Mouse (Mus musculus) brain, adult 2 months (tissue): ENCODE data around the gene Cpsf6.

Experiments used
- DNase-seq: peaks from one replicate; pipeline ENCODE4 v3.0.0; 2011; ENCODE audit warnings: low read depth, low spot score

Gene Cpsf6

GRCm38 (mm10) chr10:117379908-117380307 lies at the start of gene Cpsf6:
Gene Cpsf6 (minus strand): TSS chr10:117380015.
- DNase-seq: no peak

- no peak for DNase-seq
Observed at GRCm38 (mm10) chr10:117426615-117426969, 46.8 kb upstream of the Cpsf6 start.

GRCm38 (mm10) chr10:117425907-117426614 lies 46.2 kb upstream of the Cpsf6 start:
- DNase-seq: peak; percentile 81

DNA sequence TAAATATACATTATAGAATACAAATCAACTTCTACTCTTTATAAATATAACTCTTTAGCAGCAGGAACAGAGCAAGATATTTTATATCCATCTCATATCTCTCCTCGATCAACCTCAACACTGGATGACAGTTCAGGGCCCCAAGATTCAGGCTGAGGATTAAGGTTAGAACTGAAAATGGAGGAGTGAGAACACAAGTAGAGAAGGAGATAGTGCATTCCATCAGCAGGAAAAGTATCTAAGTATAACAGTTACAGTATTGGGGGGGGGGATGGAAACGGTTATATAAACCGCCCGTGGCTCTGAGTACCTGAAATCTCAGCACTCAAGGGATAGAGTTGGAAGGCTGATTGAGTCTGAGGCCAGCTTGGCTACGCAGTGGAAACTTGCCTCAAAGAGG lies 45.2 kb upstream of the Cpsf6 start:
- no peak for DNase-seq

DNA sequence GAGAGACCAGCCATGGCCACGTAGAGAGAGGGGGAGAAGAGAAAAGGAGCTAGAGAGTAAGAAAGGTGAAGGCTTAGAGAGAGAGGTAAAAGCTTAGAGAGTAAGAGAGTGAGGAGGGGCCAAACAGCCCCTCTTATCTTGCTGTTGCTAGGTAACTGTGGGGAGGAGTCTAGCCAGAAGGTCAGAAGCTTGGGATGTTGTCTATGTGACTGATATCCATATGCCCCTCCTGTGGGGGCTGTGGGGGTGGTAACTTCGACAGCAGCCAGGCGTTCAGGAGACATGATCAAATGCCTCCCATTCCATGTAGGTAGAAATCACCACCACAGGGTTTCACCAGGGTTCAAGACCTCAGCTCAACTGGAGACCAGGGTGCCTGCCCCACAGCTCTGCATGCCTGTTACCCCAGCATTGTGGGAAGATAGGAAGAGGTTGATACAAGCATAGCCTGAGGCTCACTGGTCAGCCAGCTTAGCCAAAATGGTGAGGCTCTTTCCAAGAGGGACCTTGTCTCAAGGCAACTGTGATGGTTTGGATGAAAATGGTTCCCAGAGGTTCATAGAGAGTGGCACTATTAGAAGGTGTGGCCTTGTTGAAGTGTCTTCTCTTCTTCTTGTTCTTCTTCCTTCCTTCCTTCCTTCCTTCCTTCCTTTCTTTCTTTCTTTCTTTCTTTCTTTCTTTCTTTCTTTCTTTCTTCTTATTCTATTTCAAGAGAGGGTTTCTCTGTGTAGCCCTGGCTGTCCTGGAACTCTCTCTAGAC lies 44.5 kb upstream of the Cpsf6 start:
- DNase-seq: no peak

GRCm38 (mm10) chr10:117423025-117424002 lies 43.5 kb upstream of the Cpsf6 start:
- no peak for DNase-seq

- no peak for DNase-seq
Observed at GRCm38 (mm10) chr10:117422174-117422808, 42.5 kb upstream of the Cpsf6 start.

DNA sequence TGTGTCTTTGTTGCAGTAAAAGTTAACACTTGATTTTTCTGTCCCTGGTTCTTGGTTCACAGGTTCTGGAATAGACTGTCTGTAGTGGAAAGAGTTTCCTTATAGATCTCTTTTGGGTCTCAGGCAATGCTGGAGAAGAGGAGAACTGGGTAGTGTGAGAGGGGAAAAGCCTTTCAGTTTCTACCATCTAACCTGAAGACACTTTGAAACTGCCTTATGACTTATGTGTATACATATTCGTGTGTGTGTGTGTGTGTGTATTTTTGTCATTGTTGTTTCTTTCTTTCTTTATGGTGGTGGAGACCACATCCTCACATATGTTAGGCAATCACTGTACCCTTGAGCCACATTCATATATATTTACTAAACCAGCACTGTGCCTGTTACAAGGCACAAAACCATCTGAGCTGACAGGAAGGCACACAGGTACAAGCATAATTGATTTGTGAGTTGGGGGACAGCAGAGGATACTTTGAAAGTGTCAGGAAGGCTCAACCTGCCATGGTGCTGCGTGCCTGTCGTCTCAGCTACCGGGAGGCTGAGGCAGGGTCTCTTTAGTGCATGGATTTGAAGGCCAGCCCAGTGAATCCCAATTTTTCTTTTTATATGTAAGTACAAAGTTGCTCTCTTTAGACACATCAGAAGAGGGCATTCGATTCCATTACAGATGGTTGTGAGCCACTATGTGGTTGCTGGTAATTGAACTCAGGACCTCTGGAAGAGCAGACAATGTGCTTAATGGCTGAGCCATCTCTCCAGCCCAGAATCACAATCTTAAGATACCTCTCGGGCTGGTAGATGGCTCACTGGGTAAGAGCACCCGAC lies 41.7 kb upstream of the Cpsf6 start:
- DNase-seq: no peak

GRCm38 (mm10) chr10:117420502-117421282 lies 40.9 kb upstream of the Cpsf6 start:
- no peak for DNase-seq

- DNase-seq: no peak
Observed at GRCm38 (mm10) chr10:117419577-117420290, 39.9 kb upstream of the Cpsf6 start.

DNA sequence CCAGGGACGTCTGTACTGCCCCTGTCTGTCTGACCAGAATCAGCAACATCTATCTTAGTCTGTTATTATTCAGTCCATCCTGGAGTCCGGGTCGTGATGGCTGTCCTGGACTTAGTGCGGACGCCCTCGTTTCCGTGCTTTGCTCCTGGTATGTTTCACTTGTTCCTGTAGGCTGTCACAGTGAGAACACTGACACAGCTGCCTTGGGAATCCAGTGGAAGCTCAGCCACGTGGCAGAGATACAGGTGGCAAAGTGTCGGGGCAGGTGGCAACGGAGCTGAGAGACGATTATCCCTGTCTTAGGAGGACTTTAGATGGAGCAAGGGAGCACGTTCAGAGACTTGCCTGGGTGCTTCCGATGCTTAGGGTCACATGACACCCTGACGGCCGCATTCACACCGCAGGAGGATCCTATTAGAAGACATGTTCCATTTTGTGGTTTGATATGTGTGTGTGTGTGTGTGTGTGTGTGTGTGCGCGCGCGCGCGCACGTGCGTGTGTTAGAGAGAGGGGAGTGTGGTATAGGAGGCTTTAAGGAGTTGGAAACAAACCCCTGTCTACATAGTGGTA lies 38.9 kb upstream of the Cpsf6 start:
- peak; percentile 39 for DNase-seq

- DNase-seq: peak; percentile 85
Observed at GRCm38 (mm10) chr10:117417772-117418667, 38.2 kb upstream of the Cpsf6 start.

GRCm38 (mm10) chr10:117417470-117417767 lies 37.6 kb upstream of the Cpsf6 start:
- DNase-seq: no peak

DNA sequence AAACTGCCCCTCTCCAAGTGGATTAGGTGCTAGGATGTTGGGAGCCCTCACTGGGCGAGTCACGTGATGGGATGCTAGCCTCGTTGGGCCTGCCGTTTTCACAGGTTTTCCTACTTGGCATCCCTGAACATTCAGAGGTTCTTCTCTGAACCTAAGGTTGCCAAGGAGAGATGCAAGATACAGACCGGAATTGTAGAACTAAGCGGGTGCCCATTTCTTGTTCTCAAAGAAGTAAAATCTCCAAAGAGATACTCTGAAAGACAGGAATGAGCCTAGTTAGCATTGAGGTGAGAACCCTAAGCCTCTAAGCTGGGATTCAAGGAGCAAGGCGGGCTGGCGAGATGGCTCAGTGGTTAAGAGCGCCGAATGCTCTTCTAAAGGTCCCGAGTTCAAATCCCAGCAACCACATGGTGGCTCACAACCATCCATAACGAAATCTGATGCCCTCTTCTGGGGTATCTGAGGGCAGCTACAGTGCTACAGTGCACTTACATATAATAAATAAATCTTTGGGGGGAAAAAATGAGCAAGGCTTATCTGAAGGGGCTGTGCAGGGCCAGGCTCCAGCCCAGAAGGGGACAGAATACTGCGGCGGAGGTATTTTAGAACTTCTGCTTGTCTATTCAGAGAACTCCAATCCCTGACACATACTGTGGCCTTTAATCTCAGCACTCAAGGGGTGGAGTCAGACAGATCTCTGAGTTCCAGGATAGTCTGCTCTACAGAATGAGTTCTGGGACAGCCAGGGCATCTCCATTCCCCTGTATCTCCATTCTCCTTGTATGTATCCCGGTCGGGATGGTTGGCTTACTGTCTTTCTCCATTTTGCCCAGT lies 37.0 kb upstream of the Cpsf6 start:
- DNase-seq: no peak

DNA sequence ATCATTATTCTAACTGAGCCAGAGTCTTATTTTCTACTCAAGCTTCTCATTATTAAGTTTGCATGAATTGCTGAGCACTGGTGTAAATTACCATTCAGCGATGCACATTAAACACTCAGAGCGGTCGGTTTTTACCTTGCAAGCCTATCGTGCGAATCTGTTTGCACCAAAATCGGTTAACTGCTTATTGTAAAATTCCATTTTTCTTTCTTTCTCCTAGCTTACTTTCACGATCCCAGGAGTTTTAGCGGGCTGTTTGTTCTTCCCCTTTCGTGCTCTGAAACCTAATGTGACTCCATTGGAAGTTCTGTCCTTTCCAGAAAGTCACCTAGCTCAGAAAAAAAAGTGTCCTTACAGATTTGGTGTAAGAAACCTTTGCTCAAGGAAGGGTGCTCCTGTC lies 36.3 kb upstream of the Cpsf6 start:
- DNase-seq: no peak

DNA sequence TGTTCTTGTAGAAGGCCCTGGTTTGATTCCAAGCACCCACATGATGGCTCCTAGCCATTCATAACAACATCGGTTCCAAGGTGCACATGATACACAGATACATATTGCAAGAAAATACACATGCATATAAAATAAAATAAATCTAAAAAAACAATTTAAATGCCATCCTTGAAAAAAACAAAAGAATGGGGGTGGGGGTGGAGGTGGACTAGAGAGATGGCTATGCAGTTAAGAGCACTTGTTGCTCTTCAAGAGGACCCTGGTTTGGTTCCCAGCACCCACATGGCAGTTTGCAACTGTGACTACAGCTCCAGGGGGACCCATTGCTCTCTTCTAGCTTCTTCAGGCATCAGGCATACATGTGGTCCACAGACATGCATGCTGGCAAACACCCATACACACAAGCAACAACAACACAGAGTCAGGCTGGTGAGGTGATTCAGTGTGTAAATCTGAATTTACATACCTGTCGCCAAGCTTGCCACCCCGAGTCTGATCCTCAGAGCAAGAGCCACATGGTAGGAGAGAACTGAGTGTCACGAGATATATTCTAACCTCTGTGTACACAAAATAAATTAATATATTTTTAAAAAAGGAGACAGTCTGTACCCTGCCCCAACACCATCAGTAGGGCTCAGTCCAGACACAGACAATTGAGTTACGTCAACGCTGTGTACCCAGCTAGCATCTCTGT lies 35.7 kb upstream of the Cpsf6 start:
- no peak for DNase-seq

- DNase-seq: no peak
Observed at GRCm38 (mm10) chr10:117414726-117415125, 34.9 kb upstream of the Cpsf6 start.
